In the genomic region with DNA sequence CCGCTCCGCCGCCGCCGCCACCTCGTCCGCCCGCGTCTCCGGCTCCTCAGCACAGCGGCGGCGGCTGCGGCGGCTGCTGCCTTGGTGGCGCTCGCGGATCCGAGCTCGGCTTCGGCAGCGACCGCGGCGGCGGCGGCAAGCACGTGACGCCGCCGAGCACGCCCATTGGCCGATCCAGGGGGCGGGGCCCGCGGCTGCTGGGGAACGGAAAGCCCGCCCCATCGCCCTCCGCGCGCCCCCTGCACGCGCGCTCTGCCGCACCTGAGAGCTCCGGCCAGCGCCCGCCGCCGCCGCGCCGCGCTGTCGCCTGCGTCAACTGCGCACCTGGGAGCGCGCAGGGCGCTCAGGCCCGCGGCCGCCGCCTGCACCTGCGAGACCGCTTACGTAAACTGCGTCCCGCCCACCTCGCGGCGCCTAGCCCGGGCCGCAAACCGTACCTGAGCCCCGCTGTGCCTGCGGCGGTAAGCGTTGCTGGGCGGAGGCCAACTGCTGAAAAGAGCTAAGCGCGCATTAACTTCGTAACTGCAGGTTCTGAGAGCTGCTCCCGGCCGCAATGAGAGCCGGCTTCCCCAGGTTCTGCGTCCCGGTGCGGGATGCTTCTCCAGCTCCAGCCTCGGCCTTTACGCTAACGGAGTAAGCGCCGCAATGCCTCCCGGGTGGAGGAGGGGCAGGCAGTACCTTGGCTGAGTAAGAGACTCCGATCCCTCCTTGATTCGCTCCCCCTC, we compare ENCODE assay signal across 8 mouse cellular contexts. TPM values are rescaled to one million over a fixed set of nuclear protein-coding genes. Genes with fewer than 3 reads are reported as not detected.
DNase-seq lines count a peak whose midpoint lies in the region; ATAC-seq and TF ChIP-seq lines count a peak whose summit lies in the region.

A gene (minus strand): TSS at position 630 of the 725 bp plus-strand sequence.

- peak; percentile 87 for ATAC-seq in megakaryocyte, adult 5-6 weeks (ENCODE audit: poor library complexity, severe bottlenecking)

- TF ChIP-seq CTCF in cortical plate, adult 2 months (IDR thresholded peaks at IDR 0.05; ENCODE audit: extremely low read depth, insufficient read depth, low read length) = no peak

- peak within 1 kb of the TSS; percentile 95 for H3K27ac ChIP-seq in cortical plate, adult 2 months (ENCODE audit: insufficient read depth, low read length)

- peak; percentile 81 for DNase-seq in adipocyte (ENCODE audit: low spot score)
- DNase-seq in gastrocnemius, adult 8-10 months (ENCODE audit: low spot score in 2 of 2) = peak; percentile 88 to 93
- peak; percentile 42 for DNase-seq in hindlimb bud, embryonic 11.5 days (ENCODE audit: extremely low spot score, low read depth, low spot score)
- peak; percentile 83 to 95 for DNase-seq in left cerebral cortex, adult 8-10 months (ENCODE audit: low spot score in 2 of 2)
- peak; percentile 96 for DNase-seq in right cerebral cortex, adult 18-20 months
- peak; percentile 95 for DNase-seq in urinary bladder, adult 2 months (ENCODE audit: low spot score)

- peak; percentile 36; the same call in 1 of the 2 replicates for TF ChIP-seq POLR2A in cortical plate, adult 2 months (IDR thresholded peaks at IDR 0.05; ENCODE audit: extremely low read depth, insufficient read depth, low read length)

- H3K4me1 ChIP-seq in cortical plate, adult 2 months (ENCODE audit: control insufficient read depth, insufficient read depth, low read length) = peaks cover 2% of the 10 kb centered on the region; the same call in 1 of the 2 replicates

- H3K4me3 ChIP-seq in cortical plate, adult 2 months (ENCODE audit: insufficient read depth, low read length) = peak within 1 kb of the TSS; percentile 76

RNA-seq across cellular contexts. Expression of the gene that starts here (rescaled TPM):
- 73.4 and 80.3 TPM in 2 replicates for polyA plus RNA-seq in cortical plate, adult 2 months (2012; rRNA removed)
- 10 to 100 TPM; 20.8 to 23.8 (median 22.9) TPM for total RNA-seq in gastrocnemius, adult 8-10 months (2022)
- total RNA-seq in left cerebral cortex, adult 8-10 months (2022) = 100 to 1,000 TPM; 285 to 339 (median 298) TPM
- total RNA-seq in megakaryocyte, adult 5-6 weeks (2015) = 13.5 and 19.3 TPM in 2 replicates
- 15.8 and 22.2 TPM in 2 replicates for total RNA-seq in megakaryocyte, adult 5-6 weeks (2017)
- 14.8 and 15.3 TPM in 2 replicates for polyA plus RNA-seq in urinary bladder, adult 2 months (2012; rRNA removed)

Comparison
In these comparisons a context has a peak if more than half of its experiments do, and no peak if none do; other contexts are left out.
1. Peak in every context shown above with its lines: DNase-seq, ATAC-seq, H3K4me3 ChIP-seq and H3K27ac ChIP-seq.
2. RNA of the gene that starts here (total RNA-seq): 285 to 339 TPM in left cerebral cortex, adult 8-10 months; 20.8 to 23.8 TPM in gastrocnemius, adult 8-10 months and 13.5 to 22.2 TPM in megakaryocyte, adult 5-6 weeks; every median in the first group is over 10 times any median in the second.
3. DNase-seq: peak in every context shown above with its lines; median percentile 96 in right cerebral cortex, adult 18-20 months; 95 in urinary bladder, adult 2 months; 90 in gastrocnemius, adult 8-10 months; 89 in left cerebral cortex, adult 8-10 months; 81 in adipocyte; 42 in hindlimb bud, embryonic 11.5 days.